Mouse (Mus musculus) left cerebral cortex, adult 8-10 months (tissue): ENCODE results near the gene Olfr455. TPM values are rescaled to one million over a fixed set of nuclear protein-coding genes. Genes with fewer than 3 reads are reported as not detected.
A peak's percentile ranks its signal among the peaks of the same experiment; 100 is the strongest.

Experiments
- DNase-seq, 2 experiments: peaks; one replicate each; pipeline ENCODE4 v3.0.0; 2022; ENCODE audit warnings: low spot score in 2 of 2
- total RNA-seq, 4 experiments: library from RNA; stranded (reverse); gene quantifications; 2 replicates each; pipeline ENCODE4 v1.2.4; 2022

The Olfr455 gene
- not detected for total RNA-seq

- no peak for DNase-seq
These were observed at the start of gene Olfr455 for GRCm38 (mm10) chr6:42547461-42547860. Gene Olfr455 (minus strand): TSS chr6:42547587.

GRCm38 (mm10) chr6:42593138-42593882 lies 45.9 kb upstream of the Olfr455 start:
- DNase-seq: no peak

DNA sequence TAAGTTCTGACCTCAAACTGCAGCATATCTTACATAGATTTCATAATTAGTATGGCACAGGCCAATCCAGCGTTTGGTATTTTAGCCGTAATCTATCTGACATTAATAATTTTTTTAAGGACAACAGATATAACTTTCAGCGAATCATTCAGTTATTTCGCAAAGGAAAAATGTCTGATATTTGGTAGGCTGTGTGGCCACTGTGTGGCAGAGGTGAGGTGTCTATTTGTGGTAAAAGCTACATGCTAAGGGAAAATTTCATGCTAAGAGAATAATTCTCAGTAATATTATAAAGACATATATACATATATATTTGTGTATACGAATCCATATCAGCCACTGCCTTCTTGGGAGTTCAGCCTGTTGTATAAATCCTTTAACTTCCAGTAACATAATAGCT lies 39.2 kb upstream of the Olfr455 start:
- DNase-seq: no peak

- DNase-seq: peak; percentile 12 to 36
These were observed 36.1 kb upstream of the Olfr455 start for GRCm38 (mm10) chr6:42583488-42583872.

GRCm38 (mm10) chr6:42582741-42583487 lies 35.5 kb upstream of the Olfr455 start:
- no peak for DNase-seq

DNA sequence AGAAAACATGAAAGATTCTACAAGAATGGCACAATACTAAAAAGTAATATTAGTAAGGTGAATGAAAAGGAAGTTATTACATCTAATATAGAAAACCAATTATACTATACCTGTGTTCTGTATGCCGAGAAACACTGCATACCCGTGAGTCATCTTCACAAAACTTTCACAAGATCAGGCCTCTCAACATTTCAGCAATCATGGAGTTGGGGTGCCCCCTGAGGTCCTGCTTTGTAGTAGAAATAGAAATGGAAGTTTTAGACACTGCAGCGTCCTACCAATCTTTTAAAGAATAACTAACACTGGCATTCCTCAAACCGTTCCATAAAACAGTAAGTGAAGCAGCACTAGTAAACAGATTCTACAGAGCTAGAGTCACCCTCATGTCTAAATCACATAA lies 31.3 kb upstream of the Olfr455 start:
- DNase-seq: no peak

DNA sequence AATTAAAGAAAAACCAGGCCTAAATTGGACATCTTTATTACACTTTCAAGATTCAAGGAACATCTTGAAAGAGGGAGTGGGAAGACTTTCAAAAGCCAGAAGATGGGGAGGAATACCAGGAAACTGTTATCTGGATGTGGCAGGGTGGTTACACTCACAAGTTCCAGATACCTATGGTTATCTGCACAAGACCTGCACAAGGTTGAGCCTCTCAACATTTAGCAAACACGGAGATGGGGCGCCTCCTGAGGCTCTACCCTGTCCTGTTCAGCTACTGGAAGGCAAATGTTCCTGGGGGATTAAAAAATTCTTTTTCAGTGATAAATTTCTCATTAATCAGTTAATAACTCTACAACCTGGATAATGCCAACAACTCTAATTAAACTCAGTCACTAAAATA lies 30.0 kb upstream of the Olfr455 start:
- no peak for DNase-seq

- DNase-seq: peak in 1 of 2 experiments; percentile 14
These were observed 20.8 kb upstream of the Olfr455 start for GRCm38 (mm10) chr6:42568205-42568604.

DNA sequence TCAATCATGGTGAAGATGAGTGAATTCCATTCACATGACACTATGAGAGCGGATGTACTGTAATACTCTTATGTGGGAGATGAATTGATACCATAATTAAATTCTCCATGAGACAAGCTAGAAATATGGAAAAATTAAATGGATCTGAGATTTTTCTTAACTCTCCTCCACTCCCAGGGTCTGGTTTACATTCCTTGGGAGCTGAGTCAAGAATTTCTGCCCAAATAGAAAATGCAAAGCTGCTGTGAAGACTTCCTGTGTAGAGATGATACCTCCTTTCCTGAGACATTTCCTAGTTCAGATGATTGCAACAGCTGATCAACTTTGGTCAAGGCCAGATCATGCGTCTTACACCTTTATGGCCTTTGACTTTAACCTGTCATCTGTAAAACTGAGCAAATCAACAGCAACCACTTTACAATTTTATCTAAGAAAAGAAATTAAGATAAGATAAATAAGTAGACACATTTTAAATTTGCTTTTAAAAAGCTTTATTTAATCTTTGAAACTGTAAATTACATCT lies 18.8 kb upstream of the Olfr455 start:
- DNase-seq: no peak

GRCm38 (mm10) chr6:42562280-42562679 lies 14.9 kb upstream of the Olfr455 start:
- no peak for DNase-seq

DNA sequence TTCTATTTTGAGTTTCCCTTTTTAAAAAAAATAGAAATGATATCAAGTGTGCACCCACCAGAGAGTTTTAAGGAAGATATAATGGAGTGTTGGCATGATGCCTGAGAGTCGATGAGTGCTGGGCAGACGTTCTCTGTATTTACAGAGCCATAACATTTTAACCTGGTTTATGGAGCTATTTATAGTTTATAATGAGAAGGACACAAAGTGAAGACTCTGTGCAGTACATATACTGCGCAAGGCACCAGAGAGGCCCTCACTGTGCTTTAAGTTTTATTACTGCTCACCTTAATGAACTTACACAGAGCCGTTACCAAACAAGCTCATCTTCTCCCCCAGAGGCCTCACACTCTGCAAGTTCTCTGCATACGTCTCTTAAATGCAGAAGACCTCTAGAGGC lies 13.5 kb upstream of the Olfr455 start:
- no peak for DNase-seq

DNA sequence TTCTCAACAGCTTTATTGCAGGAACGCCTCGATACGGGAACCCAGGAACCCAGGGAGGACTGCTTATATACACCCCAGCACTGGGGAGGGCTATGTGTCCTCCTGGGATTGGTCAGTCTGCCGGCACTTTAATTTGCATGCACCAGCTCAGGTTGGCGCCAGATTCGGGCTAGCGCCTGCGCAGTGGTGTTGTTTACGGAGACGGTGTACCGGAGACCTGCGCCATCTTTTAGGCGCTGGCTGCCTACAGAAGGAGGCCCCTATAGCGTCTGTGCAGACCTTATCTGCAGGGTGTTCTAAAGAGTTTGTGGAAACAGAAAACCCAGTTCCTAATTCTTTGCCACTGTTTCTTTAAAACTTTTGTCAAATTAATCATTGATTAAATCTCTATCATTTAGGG lies 11.3 kb upstream of the Olfr455 start:
- no peak for DNase-seq

- DNase-seq: no peak
These were observed 1.2 kb downstream of the Olfr455 start for GRCm38 (mm10) chr6:42546180-42546579.

- DNase-seq: no peak
These were observed 1.9 kb downstream of the Olfr455 start for GRCm38 (mm10) chr6:42545451-42545885.

- no peak for DNase-seq
These were observed 2.5 kb downstream of the Olfr455 start for GRCm38 (mm10) chr6:42544846-42545245.

DNA sequence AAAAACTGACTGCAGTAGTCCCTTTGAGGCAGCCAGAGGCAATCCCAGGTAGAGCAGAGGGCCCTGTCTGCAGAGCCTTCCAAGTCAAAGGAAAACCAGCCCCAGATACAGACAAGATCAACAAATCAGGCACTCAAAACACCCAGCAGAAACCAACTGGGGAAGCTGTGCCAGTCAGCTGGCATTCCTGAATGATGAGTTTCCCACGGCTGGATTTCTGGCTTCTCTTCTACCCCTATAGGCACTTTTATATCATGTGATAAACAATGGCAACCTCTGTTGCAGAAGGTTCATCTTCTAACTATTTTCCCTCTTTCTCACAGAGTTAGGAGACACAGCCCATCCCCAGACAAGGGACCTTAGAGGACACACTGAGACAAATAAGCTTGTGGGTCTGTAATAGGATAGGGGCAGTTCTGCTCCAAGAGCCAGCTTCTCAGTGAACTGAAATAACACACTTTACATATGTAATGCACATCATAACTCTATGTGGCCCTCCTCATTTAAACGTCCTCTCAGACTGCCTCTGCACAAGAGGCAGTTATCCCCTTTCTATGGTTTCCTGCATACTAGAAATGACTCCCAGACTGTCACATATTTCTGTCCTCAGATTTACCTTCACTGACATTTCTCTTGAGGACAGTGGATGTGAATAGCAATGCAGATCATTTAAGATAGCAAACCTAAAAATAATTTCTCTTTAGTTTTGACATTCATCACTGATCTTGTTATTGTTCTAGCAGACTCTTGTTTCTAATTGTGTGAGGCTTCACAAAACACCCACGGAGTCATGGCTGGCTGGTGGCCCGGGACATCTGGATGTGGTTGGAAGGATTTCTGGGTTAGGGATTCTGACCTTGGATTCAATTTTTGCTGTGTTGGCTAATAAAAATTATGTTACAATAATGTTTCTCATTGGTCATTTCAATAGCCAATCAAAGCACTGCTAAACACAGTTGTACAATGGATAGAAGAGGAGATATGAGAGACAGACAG lies 5.1 kb downstream of the Olfr455 start:
- no peak for DNase-seq

- DNase-seq: no peak
These were observed 6.7 kb downstream of the Olfr455 start for GRCm38 (mm10) chr6:42540681-42541080.

DNA sequence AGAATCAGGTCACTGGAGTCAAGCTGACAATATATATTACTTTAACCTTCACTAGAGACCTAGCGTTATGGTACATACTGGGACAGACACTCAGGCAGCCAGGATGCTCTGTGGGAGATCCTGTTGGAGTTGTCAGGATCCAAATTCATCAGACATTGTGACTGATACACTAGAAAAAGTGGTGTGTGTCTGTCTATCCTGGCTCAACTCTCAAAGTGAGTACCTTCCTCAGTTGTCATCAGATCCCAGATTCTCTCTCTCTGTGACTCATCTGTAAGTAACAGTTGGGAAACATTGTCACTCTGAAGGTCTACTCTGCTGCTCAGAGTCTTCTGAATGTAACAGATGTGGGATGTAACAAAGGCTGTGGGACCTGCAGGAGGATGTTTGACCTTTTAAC lies 7.7 kb downstream of the Olfr455 start:
- no peak for DNase-seq

GRCm38 (mm10) chr6:42513461-42513860 lies 33.9 kb downstream of the Olfr455 start:
- no peak for DNase-seq

- no peak for DNase-seq
These were observed 38.1 kb downstream of the Olfr455 start for GRCm38 (mm10) chr6:42509311-42509710.

DNA sequence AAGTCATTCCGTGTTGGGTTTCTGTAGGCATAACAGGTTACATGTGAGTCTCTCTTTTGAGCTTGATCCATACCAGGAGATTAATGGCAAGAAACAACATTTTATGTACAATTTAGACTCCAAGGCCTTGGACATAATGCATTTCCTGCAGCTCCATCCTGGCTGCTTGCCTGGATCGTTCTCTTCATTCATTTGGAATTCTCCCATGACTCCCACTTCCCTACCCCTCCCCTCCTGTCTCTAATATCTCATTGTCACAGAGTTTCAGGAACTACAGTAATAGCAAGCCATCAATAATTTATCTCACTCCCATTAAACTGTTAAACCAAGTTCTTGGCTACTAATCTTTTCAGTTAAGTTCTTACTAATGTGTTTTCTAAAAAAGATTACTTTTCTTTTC lies 43.9 kb downstream of the Olfr455 start:
- DNase-seq: no peak
